Mouse (Mus musculus) cerebellum, adult 8-10 months (tissue): ENCODE measurements around the gene Slc16a8.

Experiments used
- DNase-seq: peaks from one replicate; pipeline ENCODE4 v3.0.0; 2022

Gene Slc16a8

GRCm38 (mm10) chr15:79212750-79213446, 41.7 kb downstream of the Slc16a8 start:
- DNase-seq = no peak

- no peak for DNase-seq
Observed at GRCm38 (mm10) chr15:79210357-79210756, 44.2 kb downstream of the Slc16a8 start.

- DNase-seq = no peak
Observed at GRCm38 (mm10) chr15:79208758-79209439, 45.7 kb downstream of the Slc16a8 start.

- no peak for DNase-seq
Observed at GRCm38 (mm10) chr15:79208211-79208610, 46.4 kb downstream of the Slc16a8 start.

GRCm38 (mm10) chr15:79202575-79202974, 52.0 kb downstream of the Slc16a8 start:
- no peak for DNase-seq

- DNase-seq = no peak
Observed at GRCm38 (mm10) chr15:79201491-79202150, 52.9 kb downstream of the Slc16a8 start.
